Mouse (Mus musculus) erythroid progenitor cell, adult 5-6 weeks (primary cell): ENCODE data around the gene Creb3. TPM values are rescaled to one million over a fixed set of nuclear protein-coding genes. Genes with fewer than 3 reads are reported as not detected.
A peak's percentile ranks its signal among the peaks of the same experiment; 100 is the strongest.
"Not testable (repeated sequence)": the region's sequence is repeated elsewhere in the genome, so short reads cannot be mapped to it uniquely, and the experiment has no call there.

Source experiments
- ATAC-seq: replicated peaks from 2 replicates; pipeline ENCODE4 v1.8.0; 2016; ENCODE audit warnings: moderate number of reproducible peaks, mild to moderate bottlenecking, moderate TSS enrichment, inconsistent platforms; ENCODE audit not compliant: poor library complexity, low FRiP score, severe bottlenecking
- total RNA-seq, 2 experiments: library from RNA; stranded (forward) in 1 of 2; stranded (reverse) in 1 of 2; fragments of 150-400 nt in 1 of 2; fragments of 186-747, 209-891 nt in 1 of 2; gene quantifications; 2 replicates each; pipeline versions ENCODE4 v1.2.3 to v1.2.4; 2015 to 2017; ENCODE audit warnings: low replicate concordance in 2 of 2

The Creb3 gene
- total RNA-seq, 2 experiments from 2014 or later = 8.0 to 45.0 TPM

DNA sequence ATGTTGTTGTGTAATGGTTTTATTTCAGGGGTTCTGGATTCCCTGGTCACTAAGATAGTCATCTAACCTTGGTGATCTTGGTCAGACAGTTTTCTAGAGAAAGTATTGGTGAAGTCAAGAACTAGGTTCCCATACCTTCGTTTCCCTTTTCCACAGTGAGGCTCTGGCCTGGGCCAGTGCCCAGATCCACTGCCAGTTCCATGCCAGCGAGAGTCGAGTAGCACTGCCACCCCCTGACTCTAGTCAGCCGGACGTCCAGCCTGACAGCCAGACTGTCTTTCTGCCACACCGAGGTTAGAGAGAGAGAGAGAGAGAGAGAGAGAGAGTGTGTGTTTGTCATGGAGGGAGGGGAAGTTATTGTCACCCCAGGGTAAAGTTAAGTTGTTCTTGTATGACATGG lies 17.6 kb downstream of the Creb3 start:
- ATAC-seq = no peak

DNA sequence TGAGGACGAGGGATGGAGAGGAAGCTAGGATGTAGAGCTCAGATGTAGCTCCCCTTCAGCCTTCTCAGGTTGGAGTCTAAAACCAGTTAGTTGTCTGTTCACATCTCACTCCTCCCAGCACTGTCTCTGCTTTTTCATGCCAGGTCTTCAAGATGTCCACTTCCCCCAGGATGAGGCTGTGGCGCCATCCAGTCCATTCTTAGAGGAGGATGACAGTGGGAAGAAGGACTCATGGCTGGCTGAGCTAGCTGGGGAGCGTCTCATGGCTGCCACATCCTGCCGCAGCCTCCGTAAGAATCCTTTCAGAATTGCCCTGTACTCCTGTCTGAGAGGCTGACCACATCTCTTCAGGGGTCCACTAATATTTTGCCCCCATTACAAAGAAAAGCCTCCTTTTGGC lies 18.6 kb downstream of the Creb3 start:
- no peak for ATAC-seq

DNA sequence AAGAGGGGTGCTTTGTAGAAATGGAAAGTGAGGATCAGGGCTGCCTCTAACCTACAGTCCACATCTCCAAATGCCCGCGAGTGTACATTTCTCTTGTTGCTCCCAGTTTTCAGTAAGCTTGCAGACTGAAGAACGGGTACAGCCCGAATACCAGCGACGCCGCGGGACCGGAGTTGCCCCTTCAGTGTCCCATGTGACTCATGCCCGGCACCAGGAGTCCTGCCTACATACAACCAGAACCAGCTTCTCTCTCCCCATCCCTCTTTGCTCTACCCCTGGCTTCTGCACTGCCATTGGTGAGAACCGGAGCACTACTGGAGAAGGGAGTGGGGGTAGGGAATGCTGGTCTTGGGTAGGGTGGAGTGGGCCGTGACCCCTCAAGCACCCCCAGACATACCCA lies 19.2 kb downstream of the Creb3 start:
- no peak for ATAC-seq

DNA sequence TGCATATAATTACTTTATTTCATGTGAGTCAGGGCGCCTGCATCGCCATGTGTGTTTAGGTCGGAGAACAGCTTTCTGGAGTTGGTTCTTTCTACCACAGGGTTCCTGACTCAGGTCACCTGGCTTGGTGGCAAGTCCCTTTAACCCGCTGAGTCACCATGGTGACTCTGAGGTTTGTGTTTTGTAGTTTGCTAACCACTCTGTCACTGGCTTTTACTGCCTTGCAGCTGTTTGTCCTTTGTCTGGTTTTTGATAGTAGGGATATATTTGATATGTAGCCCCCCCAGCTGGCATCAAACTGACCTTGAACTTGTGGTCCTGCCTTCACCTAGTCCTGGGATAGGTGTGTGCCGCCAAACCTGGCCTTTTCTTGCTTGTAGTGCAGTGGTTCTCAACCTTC lies 20.1 kb downstream of the Creb3 start:
- ATAC-seq = no peak

DNA sequence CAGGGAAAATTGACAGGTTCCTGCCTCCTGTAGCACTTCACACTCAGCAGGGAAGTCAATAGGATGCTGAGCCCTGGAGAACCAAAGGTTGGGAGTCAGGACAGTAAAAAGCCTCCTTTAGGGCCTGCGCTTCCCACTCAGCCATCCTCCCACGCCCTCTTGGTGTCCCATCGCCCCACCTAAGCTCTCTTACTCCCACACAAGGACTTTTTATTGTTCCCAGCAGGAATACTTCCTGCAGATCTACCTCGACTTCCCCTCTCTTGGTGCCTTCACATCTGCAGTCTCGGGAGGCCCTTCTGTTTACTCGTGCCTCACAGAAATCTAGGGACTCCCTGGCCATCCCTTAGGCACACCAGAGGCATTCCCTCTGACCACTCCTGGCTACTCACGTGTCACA lies 21.3 kb downstream of the Creb3 start:
- ATAC-seq = no peak

DNA sequence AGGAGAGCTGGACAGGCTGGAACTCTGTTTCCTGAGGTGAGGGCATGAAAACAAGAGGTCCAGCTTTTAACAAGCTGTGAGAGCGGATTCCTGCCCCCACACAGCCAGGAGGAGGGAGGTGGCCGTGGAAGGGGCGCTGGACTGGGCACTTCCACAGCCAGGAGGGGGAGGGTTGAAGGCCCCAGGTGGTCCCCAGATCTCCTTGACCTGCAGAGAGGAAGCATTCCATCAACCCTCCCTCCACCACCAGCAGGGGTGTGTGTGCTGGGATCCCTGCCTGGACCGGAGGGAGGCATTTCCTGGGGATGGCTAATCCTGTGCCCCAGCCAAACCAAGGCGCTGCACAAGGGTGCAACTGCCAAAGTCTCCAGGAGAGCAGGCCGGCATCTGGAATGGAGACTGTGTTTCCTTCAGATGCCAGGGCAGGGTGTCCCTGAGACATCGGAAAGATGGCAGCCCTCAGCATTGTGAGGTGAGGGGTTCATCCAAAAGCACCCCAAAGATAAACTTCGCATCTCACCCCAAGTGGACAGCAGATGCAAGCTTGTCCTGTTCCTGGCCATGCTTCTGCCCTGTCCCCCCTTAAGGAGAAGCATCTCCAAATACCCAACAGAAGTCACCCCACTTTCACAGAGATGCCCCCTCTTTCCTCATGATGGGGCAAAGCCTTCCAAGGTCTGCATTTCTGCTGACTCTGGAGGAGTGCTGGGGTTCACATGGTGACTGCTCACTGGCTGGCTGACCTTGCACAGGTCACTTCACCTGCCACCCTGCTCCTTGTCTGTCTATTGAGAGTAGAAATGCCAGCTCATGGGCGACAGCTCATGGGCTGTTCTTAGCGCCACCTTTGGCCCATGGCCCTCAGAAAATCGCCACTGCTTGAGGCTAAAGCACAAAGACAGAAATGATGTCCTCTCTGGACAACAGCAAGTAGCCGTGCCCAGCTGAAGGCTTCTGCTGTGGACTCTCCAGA lies 22.6 kb downstream of the Creb3 start, which contains the start of gene Msmp:
TSS of gene Msmp (minus strand) at position 51 of the 973 bp plus-strand sequence.
- ATAC-seq = no peak

DNA sequence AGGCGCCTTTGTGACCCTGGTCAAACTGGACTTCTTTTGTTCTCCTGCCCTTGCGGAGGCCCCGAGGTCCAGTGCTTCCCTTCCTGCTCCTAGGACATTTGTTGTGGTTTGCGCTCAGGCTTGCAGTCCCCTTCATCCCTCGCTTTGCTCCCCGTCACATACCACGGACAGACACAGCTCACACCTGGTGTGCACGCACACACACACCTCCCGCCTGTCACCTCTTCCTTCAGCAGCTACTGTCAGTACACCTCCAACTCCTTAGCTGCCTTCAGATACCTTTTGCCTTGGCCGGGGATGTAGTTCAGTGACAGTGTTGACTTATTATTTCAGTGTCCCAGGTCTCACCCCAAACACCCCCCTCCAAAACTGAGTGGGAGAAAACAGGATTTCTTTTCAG lies 23.6 kb downstream of the Creb3 start:
- no peak for ATAC-seq

DNA sequence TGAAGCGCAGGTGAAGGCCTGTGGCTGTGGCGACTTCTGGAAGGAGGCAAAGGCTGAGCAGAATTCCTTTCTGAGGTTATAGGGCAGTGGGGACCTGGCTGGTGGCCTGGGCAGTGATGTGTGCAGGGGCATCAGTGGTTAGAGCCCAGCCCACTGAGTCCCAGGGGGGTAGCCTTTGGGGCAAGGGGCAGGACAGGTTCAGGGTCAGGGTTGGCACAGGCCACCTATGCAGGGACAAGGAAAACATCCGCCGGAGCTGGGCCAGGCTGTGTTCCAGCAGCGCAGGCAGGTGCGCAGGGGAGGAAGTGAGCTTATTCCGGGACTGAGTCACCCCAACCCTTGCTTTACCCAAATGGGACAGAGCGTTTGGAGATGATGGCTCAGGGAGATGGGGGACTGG lies 24.3 kb downstream of the Creb3 start:
- no peak for ATAC-seq

DNA sequence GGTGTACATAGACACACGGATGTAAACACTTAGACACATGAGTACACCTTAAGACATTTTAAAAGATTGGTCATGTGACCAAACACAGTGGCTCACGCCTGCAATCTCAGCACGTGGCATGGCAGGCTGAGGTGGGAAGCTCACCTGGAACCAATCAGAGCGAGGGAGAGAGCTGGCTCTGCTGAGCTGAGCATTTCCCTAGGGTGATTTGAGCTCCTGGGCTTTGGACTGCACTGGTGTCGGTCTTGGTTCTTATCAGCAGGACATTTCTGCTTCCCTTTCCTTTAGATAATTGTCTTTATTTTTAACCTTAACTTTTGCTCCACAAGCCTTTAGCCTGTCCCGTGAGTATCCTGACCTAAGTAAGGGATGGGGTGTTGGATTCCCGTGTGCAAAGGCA lies 25.5 kb downstream of the Creb3 start:
- ATAC-seq = no peak

DNA sequence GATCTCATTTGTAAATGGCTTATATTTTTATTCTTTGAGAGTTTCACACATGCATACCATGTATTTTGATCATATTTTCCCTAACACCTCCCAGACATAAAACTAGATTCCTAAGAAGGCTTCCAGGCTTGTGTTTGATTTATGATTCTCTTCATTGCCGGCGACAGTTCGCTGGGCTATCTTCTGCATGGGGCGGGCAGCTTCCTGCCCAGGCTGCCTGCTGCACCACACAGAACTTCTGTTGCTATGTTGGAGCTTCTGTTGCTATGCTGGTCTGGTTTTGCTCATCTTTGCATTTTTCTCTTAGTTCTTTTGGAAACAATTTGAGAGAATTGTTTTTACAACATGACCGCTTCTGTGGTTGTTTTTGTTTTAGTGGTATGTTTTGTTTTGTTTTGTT lies 29.4 kb downstream of the Creb3 start:
- ATAC-seq = no peak

DNA sequence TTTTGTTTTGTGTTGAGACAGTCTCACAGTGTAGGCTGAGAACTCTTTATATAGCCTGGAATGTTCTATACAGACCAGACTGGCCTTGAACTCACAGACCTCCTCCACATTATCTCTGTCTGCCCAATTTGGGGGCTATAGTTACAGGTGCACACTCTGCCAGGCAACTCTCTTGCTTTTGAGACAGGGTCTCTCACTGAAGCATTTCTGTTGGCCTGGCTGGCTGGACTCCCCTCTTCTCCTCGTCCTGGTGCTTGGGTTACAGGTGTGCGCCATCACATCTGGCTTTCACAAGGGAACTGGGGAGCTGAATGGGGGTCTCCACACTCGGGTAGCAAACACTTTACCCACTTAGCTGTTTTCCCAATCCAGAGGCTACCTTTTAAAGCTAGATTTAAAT lies 29.8 kb downstream of the Creb3 start:
- no peak for ATAC-seq

DNA sequence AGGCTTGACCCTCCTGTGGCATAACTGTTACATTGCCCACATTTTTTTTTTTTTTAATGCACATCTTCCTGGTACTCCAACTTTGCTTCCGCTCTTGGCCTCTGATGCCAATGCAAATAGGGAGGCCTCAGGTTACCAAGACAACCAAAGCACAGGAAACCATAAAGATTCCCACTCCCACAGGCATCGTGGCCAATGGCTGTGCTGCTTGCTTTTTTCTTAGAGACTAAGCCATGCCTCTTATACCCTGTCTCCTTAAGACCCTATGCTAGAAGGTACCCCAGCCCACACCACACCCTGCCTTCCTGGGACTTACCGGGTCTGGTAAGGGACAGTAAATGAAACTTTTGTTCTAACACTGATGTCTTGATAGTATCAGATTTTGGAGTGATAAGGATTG lies 31.3 kb downstream of the Creb3 start:
- ATAC-seq = no peak

DNA sequence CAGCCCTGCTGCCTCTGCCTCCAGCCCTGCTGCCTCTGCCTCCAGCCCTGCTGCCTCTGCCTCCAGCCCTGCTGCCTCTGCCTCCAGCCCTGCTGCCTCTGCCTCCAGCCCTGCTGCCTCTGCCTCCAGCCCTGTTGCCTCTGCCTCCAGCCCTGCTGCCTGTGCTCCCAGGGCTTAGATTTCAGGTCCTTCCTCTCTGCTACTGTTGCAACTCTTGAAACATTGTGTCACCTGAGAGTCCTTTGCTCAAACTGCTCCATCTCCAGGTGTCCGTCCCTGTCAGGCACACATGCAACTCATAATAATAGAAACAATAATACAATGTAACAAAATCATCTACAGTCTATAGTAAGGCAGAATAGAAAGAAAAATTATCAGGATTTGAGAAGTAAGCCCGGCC lies 34.5 kb downstream of the Creb3 start:
- not testable (repeated sequence) for ATAC-seq

DNA sequence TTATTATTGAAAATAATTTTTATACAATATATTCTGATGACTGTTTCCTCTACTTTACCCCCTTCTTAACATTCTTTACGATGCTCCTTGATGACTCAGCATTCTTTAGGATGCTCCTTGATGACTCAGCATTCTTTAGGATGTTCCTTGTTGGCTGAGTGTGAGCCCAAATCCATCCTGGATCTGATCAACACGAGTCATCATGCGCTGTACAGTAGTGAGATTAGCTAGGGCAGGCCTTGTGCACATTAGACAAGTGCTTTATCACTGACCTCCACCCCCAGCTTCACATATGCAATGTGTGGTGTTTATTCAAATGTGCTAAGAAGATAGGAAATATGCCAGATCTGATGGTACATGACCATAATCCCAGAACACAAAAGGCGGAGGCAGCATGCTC lies 36.1 kb downstream of the Creb3 start:
- peak; percentile 85 for ATAC-seq

DNA sequence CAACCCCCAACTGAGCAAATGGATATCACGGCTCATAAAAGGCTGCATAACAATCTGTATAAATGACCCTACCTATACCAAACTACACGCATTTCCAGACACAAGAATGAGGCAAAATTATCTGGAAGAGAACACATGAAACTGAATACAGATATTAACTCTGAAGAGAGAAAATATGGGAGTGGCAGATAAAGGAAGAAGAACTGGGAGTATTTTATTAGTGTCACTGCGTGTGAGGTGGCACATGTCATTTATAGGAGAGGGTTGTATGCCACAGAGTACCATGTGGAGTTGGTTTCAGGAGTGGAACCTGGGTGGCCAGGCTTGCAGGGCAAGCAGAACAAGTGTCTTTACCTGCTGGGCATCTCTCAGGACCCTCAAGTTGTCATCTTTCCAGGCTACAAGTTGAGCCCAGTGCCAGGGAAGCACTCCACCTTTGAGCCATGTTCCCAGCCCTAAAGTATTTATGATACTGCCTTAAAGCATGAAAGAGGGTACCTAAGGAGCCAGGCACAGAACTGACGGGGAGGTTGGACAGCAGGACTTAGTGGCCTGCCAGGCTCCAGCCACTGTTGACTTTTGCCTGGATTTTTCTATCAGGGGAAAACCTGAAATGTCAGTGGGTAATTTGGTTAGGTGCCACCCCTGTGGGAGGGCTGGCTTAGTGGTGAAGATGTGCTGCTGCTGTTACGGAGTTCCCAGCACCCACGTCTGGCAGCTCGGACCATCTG lies 36.7 kb downstream of the Creb3 start:
- ATAC-seq = peak; percentile 54

DNA sequence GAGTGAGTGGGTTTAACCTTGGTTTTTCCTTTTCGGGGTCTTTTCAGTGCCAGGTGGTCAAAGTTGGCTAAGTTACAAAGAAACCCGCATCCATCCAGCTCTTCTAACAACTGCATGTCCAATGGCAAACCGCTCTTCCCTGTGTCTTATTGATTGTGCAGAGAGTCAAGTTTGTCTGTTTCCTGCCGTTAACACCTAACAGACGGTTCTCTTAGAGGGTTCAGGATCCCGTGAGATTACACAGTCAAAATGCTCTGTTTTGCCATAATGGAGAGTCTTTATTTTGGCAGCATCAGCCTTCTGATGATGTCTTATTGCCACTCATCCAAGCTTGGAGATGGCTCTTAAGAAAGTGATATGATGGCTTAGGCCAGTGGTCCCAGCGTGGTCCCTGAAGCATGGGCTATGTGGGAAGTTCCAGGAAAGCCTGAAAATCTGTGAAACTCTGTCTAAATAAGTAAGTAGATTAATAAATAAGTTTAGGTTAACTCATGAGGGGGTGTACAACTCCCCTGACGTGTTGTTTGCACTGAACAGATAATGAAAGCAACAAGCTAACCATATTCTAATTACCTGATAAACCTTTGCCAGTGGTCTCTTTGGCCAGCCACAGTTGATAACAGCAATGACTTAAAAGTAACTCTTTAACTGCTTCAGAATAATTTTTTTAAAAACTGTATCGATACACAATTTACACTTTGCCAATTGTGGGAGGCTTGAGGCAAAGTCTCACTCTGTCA lies 38.2 kb downstream of the Creb3 start:
- ATAC-seq = no peak

DNA sequence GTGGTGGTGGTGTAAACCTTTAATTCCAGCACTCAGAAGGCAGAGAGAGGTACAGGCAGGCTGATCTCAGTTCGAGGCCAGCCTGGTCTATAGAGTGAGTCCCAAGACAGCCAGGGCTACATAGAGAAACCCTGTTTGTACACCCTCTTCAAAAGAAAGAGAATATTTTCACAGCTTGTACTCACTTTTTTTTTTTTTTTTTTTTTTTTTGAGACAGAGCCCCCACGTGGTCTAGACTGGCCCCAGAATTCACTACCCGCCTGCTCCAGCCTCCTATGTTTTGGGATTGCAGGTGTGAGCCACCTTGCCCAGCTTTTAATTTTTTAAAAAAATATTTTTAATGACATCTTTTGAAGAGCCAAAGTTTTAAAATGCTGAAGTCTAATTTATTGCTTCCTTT lies 42.0 kb downstream of the Creb3 start:
- ATAC-seq = no peak

DNA sequence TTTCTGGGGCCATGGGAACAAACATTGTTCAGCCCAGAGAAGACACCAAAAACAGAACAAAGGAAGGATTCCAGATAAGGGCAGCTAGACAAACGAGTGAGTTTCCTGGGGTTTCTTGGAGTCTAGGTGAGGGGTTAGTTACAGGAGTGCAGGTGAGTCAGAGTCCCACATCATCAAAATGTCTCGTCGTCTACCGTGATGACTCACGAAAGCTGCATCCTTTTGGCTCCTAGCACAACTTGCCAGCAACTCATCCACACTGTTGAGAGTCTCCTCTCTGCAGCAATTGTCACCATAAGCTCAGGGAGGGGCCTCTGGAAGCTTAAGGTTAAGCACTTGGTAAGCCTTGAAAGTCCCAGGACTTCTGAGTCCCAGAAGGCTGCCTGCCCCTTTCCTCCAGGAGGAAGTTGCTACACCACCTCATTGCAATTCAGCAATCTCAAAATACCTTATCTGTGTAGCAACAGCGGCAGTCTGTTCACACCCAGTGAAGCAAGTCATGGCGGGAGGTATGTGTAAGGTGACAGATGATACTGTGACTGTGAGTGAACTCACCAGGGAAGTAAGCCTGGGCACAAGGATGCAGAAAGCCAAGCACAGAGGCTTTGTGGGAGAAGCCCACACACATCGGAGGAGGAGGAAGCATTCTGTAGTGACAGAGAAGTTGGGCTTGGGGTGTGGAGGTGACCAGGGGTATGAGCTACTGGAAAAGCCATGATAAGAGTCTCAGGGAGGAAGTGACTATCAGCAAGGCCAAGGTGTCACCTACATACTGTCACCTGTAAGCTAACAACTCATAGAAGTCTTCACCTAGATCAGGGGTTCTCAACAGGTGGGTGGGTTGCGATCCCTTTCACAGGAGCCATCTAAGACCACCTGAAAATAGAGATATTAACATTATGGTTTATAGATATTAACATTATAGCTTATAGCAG lies 42.9 kb downstream of the Creb3 start:
- ATAC-seq = peak; percentile 97

DNA sequence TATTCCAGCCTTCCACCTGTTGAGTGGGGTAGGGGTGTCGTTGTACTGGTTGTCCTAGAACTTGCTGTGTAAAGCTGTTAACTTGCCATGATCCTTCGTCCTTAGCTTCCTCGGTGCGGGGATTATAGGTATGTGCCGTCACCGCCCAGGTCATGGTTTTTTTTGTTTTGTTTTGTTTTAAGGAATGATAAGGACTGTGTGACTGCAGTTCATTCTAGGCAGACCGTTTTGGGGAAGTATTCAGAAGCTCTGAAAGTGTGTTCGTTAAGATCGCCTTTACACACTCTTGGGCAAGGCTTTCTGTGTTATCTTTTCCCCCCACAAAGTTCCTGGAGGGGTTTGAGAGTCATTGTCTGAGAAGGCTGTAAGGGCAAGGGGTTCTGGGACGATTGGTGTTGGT lies 50.4 kb downstream of the Creb3 start:
- ATAC-seq = peak; percentile 42
